Mouse (Mus musculus) ovary, postnatal 36 days (tissue): ENCODE results near the gene Nup214.
A peak's percentile ranks its signal among the peaks of the same experiment; 100 is the strongest.

ENCODE experiments used
- DNase-seq: peaks from one replicate; pipeline ENCODE4 v3.0.0; 2022; ENCODE audit warnings: low spot score, mixed read lengths

The Nup214 gene

GRCm38 (mm10) chr2:32070747-32071146 lies 96.5 kb downstream of the Nup214 start:
- no peak for DNase-seq

GRCm38 (mm10) chr2:32074404-32074803 lies 100.2 kb downstream of the Nup214 start:
- DNase-seq, result peak; percentile 58

GRCm38 (mm10) chr2:32075368-32075767 lies 101.1 kb downstream of the Nup214 start:
- no peak for DNase-seq

- no peak for DNase-seq
Measured at GRCm38 (mm10) chr2:32077744-32078143, 103.5 kb downstream of the Nup214 start.

GRCm38 (mm10) chr2:32078522-32078921 lies 104.3 kb downstream of the Nup214 start:
- no peak for DNase-seq

GRCm38 (mm10) chr2:32079191-32079725 lies 105.0 kb downstream of the Nup214 start:
- DNase-seq, result peak; percentile 75

GRCm38 (mm10) chr2:32080681-32081080 lies 106.4 kb downstream of the Nup214 start:
- no peak for DNase-seq

- DNase-seq, result no peak
Measured at GRCm38 (mm10) chr2:32081296-32081929, 107.2 kb downstream of the Nup214 start.

GRCm38 (mm10) chr2:32082229-32082628 lies 108.0 kb downstream of the Nup214 start:
- no peak for DNase-seq

- DNase-seq, result peak; percentile 69
Measured at GRCm38 (mm10) chr2:32083159-32084011, 109.1 kb downstream of the Nup214 start.

GRCm38 (mm10) chr2:32084111-32084871 lies 110.1 kb downstream of the Nup214 start, which contains the start of gene Fam78a:
Fam78a (minus strand) TSS chr2:32084857.
- peak; percentile 50 for DNase-seq

GRCm38 (mm10) chr2:32084872-32085199 lies 110.6 kb downstream of the Nup214 start:
- DNase-seq, result no peak

- DNase-seq, result no peak
Measured at GRCm38 (mm10) chr2:32085231-32085630, 111.0 kb downstream of the Nup214 start.

GRCm38 (mm10) chr2:32087606-32088005 lies 113.4 kb downstream of the Nup214 start:
- no peak for DNase-seq

- peak; percentile 48 for DNase-seq
Measured at GRCm38 (mm10) chr2:32088372-32088981, 114.2 kb downstream of the Nup214 start.

GRCm38 (mm10) chr2:32089606-32090005 lies 115.4 kb downstream of the Nup214 start:
- no peak for DNase-seq

GRCm38 (mm10) chr2:32090145-32090544 lies 115.9 kb downstream of the Nup214 start:
- no peak for DNase-seq

GRCm38 (mm10) chr2:32091956-32092355 lies 117.7 kb downstream of the Nup214 start:
- DNase-seq, result no peak

GRCm38 (mm10) chr2:32094001-32094707 lies 119.9 kb downstream of the Nup214 start:
- no peak for DNase-seq

- DNase-seq, result peak; percentile 69
Measured at GRCm38 (mm10) chr2:32095351-32096121, 121.3 kb downstream of the Nup214 start, which contains the start of gene Plpp7. Plpp7 (plus strand) TSS chr2:32095528.

GRCm38 (mm10) chr2:32096122-32096420 lies 121.8 kb downstream of the Nup214 start:
- DNase-seq, result no peak
